Mouse (Mus musculus): ENCODE results near the gene Hmgcll1. TPM values are rescaled to one million over a fixed set of nuclear protein-coding genes. Genes with fewer than 3 reads are reported as not detected.
"Not testable (repeated sequence)": the region's sequence is repeated elsewhere in the genome, so short reads cannot be mapped to it uniquely, and the experiment has no call there.

The Hmgcll1 gene
- polyA plus RNA-seq, 1 experiment from 2014 or later, result 1.1 TPM

DNA sequence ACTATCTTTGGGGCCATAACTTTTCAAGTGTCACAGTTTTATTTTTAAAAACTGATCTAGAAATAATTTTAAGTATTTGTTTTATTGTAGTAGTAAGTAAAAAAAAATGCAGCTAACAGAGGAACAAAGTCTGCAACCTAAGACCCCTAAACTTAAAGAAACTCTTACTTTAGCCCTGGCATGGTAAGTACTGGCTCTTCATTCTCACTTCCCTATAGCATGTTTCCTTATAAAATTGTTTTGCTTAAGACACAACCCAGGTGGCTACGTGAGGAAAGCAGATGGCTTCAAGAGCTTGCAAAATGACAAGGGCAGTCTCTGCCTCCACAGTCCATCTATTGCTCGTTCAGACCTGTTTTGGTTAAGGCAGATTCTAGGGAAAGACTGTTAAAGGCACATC, 49.5 kb downstream of the Hmgcll1 start:
- Histone ChIP-seq H3K27ac (replicated peaks) (no peak overlapping the region), H3K9me3 (no peaks in the 10 kb centered on the region), H3K4me3 (no peak overlapping the region), H3K36me3 (no peaks in the 10 kb centered on the region), H3K27me3 (replicated peaks) (no peaks in the 10 kb centered on the region), H3K4me1 (no peaks in the 10 kb centered on the region), H3K4me2 (no peak overlapping the region), H3K9ac (no peak overlapping the region)
- ATAC-seq (ENCODE audit: extremely low read depth, insufficient number of reproducible peaks, low FRiP score, low TSS enrichment), result no peak
- 56% methylated on average over 2 of the region's 2 CpGs for WGBS

DNA sequence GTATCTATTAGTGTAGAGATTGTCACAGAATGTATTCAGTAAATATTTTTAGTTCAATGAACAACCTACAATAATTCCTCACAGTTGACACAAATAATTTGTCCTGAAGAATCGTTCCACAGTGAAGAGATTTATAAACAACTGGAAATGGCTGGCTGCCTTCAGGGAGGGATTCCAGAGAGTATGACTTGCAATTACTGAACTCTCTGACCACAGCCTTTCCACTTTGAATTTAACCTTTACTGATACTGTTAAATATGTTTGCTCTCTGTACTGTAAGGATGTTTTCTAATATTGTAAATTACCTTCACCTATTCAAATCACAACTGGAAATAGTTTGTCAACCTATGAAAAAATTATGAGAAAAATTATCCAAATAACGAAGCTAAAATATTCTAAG, 76.9 kb downstream of the Hmgcll1 start:
- Histone ChIP-seq H3K9me3 (no peaks in the 10 kb centered on the region), H3K4me2 (no peak overlapping the region), H3K36me3 (no peaks in the 10 kb centered on the region), H3K4me3 (no peak overlapping the region), H3K27ac (replicated peaks) (no peak overlapping the region), H3K27me3 (replicated peaks) (no peaks in the 10 kb centered on the region), H3K4me1 (no peaks in the 10 kb centered on the region), H3K9ac (no peak overlapping the region)
- ATAC-seq (ENCODE audit: extremely low read depth, insufficient number of reproducible peaks, low FRiP score, low TSS enrichment), result no peak
- WGBS, result 72% methylated on average over 2 of the region's 2 CpGs

DNA sequence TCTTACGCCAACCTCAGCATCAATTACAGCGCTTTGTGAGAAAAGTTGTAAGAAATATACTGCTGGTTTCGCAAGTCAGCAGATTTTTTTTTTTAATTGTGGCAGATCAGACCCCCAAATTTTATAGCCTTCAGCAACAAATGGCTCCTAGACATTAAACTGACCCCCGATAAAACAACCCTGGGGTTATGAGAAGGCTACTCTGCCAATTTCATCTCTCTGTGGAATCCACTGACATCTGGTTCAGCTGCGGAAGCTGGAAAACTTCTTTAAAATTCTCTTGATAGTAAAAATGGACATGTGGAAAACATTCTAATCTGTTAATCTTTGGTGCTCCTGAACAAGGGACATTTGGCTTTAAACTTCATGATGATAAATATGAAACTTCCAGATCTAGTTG, 82.6 kb downstream of the Hmgcll1 start:
- ATAC-seq (ENCODE audit: extremely low read depth, insufficient number of reproducible peaks, low FRiP score, low TSS enrichment), result no peak
- 89% methylated on average over 5 of the region's 5 CpGs for WGBS
- no peaks in the 10 kb centered on the region for H3K9me3 ChIP-seq
- H3K27me3 ChIP-seq (replicated peaks), result no peaks in the 10 kb centered on the region
- H3K4me1 ChIP-seq, result no peaks in the 10 kb centered on the region
- no peak overlapping the region for H3K4me2 ChIP-seq
- no peak overlapping the region for H3K4me3 ChIP-seq
- H3K27ac ChIP-seq (replicated peaks), result no peak overlapping the region
- H3K9ac ChIP-seq, result no peak overlapping the region
- no peaks in the 10 kb centered on the region for H3K36me3 ChIP-seq

DNA sequence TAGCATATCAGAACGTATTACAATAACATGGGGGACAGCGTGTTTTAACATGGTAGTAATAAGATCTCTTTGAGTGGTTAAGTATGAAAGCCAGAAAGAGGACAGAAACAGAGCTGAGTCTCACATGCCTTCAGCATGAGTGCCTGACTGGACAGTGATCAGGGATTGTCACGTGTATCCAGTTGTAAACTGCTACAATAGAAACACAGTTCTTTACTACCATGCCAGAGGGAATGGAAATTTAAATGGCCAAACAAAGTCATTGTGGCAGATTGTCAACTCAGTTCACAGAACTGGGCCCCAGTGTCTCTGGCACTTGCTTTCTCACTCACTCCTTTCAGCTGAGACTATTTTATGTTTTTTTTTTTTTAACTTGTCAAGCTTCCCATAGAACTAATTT, 85.3 kb downstream of the Hmgcll1 start:
- H3K9me3 ChIP-seq, result no peaks in the 10 kb centered on the region
- no peak overlapping the region for H3K4me2 ChIP-seq
- ATAC-seq (ENCODE audit: extremely low read depth, insufficient number of reproducible peaks, low FRiP score, low TSS enrichment), result no peak
- H3K4me3 ChIP-seq, result no peak overlapping the region
- no peaks in the 10 kb centered on the region for H3K36me3 ChIP-seq
- H3K27me3 ChIP-seq (replicated peaks), result no peaks in the 10 kb centered on the region
- no peaks in the 10 kb centered on the region for H3K4me1 ChIP-seq
- no peak overlapping the region for H3K27ac ChIP-seq (replicated peaks)
- WGBS, result 73% methylated on average over 3 of the region's 3 CpGs
- H3K9ac ChIP-seq, result no peak overlapping the region

DNA sequence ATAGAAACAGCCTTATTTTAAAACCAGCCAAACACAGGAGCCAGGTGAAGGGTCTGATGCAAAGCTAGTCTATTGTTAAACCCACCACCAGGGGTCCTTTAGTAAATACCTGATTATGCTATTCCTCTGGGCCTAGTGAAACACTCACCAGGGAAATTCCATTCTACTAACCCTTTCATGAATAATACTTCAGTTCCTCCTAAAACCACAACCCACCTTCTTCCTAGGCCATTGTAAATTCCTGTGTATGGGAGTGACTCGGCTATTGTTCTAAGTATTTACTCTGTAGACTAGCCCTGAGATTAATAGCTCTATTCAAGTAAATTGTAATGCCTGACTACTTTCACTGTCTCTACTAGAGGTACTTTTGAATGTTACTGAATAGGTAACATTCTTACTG, 89.8 kb downstream of the Hmgcll1 start:
- not testable (repeated sequence) for H3K9ac ChIP-seq; H3K27ac ChIP-seq (replicated peaks); H3K9me3 ChIP-seq; ATAC-seq (ENCODE audit: extremely low read depth, insufficient number of reproducible peaks, low FRiP score, low TSS enrichment); H3K36me3 ChIP-seq; H3K4me2 ChIP-seq; H3K27me3 ChIP-seq (replicated peaks); H3K4me3 ChIP-seq; H3K4me1 ChIP-seq
- 82% methylated on average over 1 of the region's 1 CpGs for WGBS

DNA sequence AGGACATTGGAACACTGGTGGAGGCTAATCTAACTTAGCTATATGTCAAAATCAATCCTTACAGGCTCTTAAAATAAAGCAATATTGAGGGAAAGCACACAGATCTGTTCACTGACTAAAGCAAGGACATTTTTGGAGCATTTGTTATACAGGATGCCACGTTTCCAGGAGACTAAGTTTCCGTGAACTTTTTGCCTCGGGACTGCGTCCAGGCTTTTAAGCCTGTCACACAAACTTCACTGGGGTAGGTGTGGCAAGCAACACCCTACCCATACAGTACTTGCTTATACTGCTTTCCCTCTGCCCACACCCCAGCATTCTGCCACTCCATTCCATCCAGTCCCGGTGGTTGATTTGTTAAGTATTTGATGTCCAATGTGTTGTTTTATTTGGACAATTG, 90.2 kb downstream of the Hmgcll1 start:
- Histone ChIP-seq H3K9ac (no peak overlapping the region), H3K4me1 (no peaks in the 10 kb centered on the region), H3K9me3 (no peaks in the 10 kb centered on the region), H3K36me3 (no peaks in the 10 kb centered on the region), H3K4me3 (no peak overlapping the region), H3K4me2 (no peak overlapping the region), H3K27ac (replicated peaks) (no peak overlapping the region), H3K27me3 (replicated peaks) (no peaks in the 10 kb centered on the region)
- WGBS, result 91% methylated on average over 5 of the region's 5 CpGs
- ATAC-seq (ENCODE audit: extremely low read depth, insufficient number of reproducible peaks, low FRiP score, low TSS enrichment), result no peak

DNA sequence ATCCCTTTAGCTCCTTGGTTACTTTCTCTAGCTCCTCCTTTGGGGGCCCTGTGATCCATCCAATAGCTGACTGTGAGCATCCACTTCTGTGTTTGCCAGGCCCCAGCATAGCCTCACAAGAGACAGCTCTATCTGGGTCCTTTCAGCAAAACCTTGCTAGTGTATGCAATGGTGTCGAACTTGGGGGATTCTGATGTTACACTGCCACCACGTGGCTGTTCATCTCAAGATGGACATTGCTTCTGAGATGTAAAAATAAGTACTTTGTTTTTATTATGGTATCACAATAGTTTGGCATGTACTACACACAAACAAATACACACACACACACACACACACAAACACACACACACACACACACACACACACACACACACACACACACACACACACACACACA, 108.2 kb downstream of the Hmgcll1 start:
- H3K27ac ChIP-seq (replicated peaks); H3K4me2 ChIP-seq; H3K36me3 ChIP-seq; H3K9me3 ChIP-seq; H3K27me3 ChIP-seq (replicated peaks); H3K4me1 ChIP-seq; ATAC-seq (ENCODE audit: extremely low read depth, insufficient number of reproducible peaks, low FRiP score, low TSS enrichment); H3K9ac ChIP-seq; H3K4me3 ChIP-seq: not testable (repeated sequence)
- WGBS, result 2% methylated on average over 2 of the region's 2 CpGs

DNA sequence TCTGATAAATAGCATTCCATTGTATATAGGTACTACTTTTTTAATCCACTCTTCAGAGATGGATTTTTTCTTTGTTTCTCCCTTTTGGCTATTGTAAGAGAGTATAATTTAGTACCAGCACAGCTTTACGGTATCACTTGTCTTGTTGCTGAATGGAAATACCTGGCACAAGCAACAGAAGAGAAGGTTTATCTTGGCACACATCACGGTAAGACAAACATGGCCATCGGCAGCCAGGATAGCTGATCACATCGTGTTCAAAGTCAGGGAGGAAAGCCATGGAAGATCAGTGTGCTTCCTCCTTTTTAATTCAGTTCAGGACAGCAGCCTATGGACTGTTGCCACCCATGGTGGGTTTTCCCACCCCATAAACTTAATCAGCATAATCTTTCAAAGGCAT, 109.6 kb downstream of the Hmgcll1 start:
- ATAC-seq (ENCODE audit: extremely low read depth, insufficient number of reproducible peaks, low FRiP score, low TSS enrichment), result no peak
- Histone ChIP-seq H3K9ac (no peak overlapping the region), H3K4me3 (no peak overlapping the region), H3K36me3 (no peaks in the 10 kb centered on the region), H3K27ac (replicated peaks) (no peak overlapping the region), H3K4me1 (no peaks in the 10 kb centered on the region), H3K4me2 (no peak overlapping the region), H3K9me3 (no peaks in the 10 kb centered on the region), H3K27me3 (replicated peaks) (no peaks in the 10 kb centered on the region)
- WGBS, result 73% methylated on average over 4 of the region's 4 CpGs

DNA sequence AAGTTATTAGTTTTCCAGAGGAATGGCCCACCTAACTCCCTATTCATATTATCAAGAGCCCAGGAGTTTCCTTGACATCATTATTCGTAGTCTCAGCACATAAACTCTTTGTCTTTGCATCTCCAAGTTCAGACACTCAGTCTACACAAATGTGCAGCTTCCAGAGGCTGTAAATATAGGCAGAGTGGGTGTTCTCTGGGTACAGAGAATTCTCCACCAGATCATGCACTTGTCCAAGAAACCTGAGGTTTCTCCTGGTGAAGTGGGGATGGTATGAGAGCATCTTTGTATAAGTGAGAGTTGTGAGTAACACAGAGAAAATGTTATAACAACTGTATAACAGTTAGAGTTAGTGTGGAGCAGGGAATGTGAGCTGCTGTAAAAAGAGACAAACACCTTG, 114.7 kb downstream of the Hmgcll1 start:
- Histone ChIP-seq H3K4me2 (no peak overlapping the region), H3K4me1 (no peaks in the 10 kb centered on the region), H3K9me3 (no peaks in the 10 kb centered on the region), H3K27ac (replicated peaks) (no peak overlapping the region), H3K9ac (no peak overlapping the region), H3K36me3 (no peaks in the 10 kb centered on the region), H3K4me3 (no peak overlapping the region), H3K27me3 (replicated peaks) (no peaks in the 10 kb centered on the region)
- ATAC-seq (ENCODE audit: extremely low read depth, insufficient number of reproducible peaks, low FRiP score, low TSS enrichment), result no peak
- 54% methylated on average over 1 of the region's 1 CpGs for WGBS

DNA sequence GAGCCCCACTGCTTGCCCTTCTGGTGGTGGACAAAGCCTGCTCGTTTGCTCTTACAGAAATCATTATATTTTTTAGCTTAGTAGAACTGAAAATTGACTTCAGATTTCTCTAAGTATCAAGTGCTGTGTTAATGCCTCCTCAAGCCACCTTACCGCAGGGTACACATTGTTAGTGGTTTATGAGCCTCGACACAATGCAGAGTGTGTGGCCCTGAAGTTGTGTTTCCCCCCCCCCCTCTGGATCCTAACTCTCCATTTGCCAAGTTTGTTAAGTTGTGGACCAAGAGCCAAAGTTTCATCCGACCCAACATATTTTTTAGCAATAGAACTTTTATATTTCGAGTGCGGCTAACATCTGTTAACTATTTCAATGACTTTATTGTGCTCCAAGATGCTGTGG, 119.4 kb downstream of the Hmgcll1 start:
- Histone ChIP-seq H3K4me2 (no peak overlapping the region), H3K4me1 (peaks cover 11% of the 10 kb centered on the region), H3K36me3 (no peaks in the 10 kb centered on the region), H3K27me3 (replicated peaks) (no peaks in the 10 kb centered on the region), H3K9ac (no peak overlapping the region), H3K9me3 (no peaks in the 10 kb centered on the region), H3K27ac (replicated peaks) (no peak overlapping the region), H3K4me3 (no peak overlapping the region)
- 87% methylated on average over 6 of the region's 6 CpGs for WGBS
- no peak for ATAC-seq (ENCODE audit: extremely low read depth, insufficient number of reproducible peaks, low FRiP score, low TSS enrichment)

DNA sequence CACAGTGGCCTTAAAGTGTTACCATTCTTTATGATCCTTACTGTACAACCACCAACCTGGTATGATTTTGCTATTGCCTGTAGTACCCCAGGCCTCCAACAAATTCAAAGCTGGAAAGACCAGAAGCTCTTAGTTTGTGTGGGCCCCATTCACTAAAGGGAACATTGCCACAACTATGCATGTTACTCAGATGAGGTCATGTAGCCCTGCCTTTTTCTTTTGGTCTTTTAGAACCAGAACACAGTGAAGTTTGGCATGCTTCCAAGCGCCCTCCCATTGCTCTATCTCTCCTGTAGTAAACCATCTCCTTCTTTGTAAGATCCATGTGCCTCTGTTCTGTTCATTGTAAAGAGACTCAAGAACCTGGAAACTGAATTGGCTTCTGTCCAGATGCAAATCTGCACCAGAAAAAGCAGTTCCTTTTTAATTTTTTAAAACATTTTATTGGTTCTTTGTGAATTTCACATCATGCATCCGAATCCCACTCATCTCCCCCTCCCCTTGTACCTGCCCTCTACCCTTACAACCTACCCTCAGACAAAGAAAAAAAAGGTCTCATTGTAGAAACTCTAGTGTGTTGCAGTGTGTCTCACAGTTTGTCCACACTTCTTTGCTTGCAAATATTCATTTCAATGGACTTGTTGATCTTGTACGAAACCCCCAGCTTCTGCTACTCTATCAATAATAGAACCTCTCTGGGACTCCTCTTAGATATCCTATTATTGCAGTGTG, 123.9 kb downstream of the Hmgcll1 start:
- WGBS, result 73% methylated on average over 3 of the region's 3 CpGs
- Histone ChIP-seq H3K9me3 (no peaks in the 10 kb centered on the region), H3K9ac (no peak overlapping the region), H3K27ac (replicated peaks) (no peak overlapping the region), H3K4me1 (peaks cover 11% of the 10 kb centered on the region), H3K4me3 (no peak overlapping the region), H3K4me2 (no peak overlapping the region), H3K36me3 (no peaks in the 10 kb centered on the region), H3K27me3 (replicated peaks) (no peaks in the 10 kb centered on the region)
- ATAC-seq (ENCODE audit: extremely low read depth, insufficient number of reproducible peaks, low FRiP score, low TSS enrichment), result no peak

DNA sequence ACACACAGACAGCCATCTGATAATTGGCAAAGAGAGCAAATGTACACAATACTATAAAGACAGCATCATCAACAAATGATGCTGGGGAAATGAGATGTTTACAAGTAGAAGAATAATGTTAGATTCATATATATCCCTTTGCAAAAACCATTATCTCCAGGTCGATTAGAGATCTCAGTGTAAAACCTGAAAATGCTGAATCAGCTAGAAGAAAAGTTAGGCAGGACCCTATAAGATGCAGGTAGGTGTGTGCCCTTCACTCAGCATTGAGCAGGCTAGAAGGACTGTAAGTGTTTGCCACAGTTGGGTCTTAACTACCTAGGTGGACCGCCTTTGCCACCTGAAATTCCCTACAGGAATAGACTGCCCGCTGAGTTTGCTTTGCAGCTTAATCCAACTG, 130.9 kb downstream of the Hmgcll1 start:
- H3K9ac ChIP-seq, result no peak overlapping the region
- no peak for ATAC-seq (ENCODE audit: extremely low read depth, insufficient number of reproducible peaks, low FRiP score, low TSS enrichment)
- WGBS, result 60% methylated on average over 3 of the region's 3 CpGs
- H3K27ac ChIP-seq (replicated peaks), result no peak overlapping the region
- H3K27me3 ChIP-seq (replicated peaks), result no peaks in the 10 kb centered on the region
- H3K4me2 ChIP-seq, result no peak overlapping the region
- H3K36me3 ChIP-seq, result no peaks in the 10 kb centered on the region
- no peak overlapping the region for H3K4me3 ChIP-seq
- no peaks in the 10 kb centered on the region for H3K4me1 ChIP-seq
- H3K9me3 ChIP-seq, result no peaks in the 10 kb centered on the region

All from heart, embryonic 13.5 days (tissue).